Mouse (Mus musculus) lung, postnatal 14 days (tissue): ENCODE data around the gene Slc20a1.

Source experiments
- DNase-seq: peaks from one replicate; pipeline ENCODE4 v3.0.0; 2021

The Slc20a1 gene

GRCm38 (mm10) chr2:129198436-129199327 lies at the start of gene Slc20a1:
Slc20a1 (plus strand) TSS chr2:129198764.
- DNase-seq, result peak; percentile 99

DNA sequence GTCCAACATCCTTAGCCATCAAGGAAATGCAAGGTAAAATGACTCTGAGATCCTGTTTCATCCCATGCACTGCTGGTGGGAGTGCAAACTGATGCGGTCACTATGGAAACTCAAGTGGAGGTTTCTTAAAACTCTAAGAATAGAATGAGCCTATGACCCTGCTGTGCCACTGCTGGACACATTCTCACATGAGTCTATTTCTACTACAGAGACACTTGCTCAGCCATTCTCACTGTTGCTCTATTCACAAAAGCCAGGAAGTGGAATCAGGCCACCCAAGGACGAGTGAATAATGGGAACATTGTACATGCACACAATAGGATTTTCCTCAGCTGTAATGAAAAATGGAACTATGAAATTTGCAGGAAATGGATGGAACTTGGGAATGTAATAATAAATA lies 49.7 kb upstream of the Slc20a1 start:
- DNase-seq, result no peak

DNA sequence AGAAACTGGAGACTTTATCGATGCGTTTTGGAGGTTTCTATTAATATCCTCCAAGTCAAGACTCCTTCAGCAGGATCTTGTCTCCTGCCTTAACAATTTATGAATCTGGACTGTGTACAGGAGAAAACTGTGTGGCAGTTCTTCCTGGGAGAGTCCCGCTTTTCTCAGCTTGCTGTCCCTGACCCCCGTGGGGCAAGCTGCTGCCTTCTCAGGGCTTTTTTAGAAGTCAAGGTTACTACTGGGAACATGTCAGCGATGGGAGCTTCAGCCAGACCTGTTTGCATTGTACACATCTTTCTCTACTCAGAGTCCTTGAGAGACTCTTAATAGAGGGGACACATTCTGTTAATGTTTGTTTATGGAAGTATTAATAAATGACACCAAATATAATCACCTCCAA lies 48.2 kb upstream of the Slc20a1 start:
- no peak for DNase-seq

DNA sequence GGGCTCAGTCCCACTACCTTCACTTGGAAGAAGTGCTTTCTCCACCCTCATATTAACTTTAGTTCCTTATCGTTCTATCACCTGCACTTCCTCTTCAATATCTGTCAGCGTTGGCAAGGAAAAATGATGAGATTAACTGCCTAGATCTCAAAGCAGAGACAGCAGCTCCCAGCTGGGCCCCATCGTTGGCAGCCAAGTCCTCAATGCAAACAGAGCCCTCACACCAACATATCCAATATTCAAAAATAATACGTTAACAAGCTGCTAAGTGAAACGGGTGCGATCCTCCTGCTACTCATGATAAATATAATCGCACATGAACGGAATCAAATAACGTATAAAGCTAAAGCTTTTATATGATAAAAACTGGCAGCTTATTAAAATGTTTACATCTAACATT lies 47.5 kb upstream of the Slc20a1 start:
- no peak for DNase-seq

DNA sequence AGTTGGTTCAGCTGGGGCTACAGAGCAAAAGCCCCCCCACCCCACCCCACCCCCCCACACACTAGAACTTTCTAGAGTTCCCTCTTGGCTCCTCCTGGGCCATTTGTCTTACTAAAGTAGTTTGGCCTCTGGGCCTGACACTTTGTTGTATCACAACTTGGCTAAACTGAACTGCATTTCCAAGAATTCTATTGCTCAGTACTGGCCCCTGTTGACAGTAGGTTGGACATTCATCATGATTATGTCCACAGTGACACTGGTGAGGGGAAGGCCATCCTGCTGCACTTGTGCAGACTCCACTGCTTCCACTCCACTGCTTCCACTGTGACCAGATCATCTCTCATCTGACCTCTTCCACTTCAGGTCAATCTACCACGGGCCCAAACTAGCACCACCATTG lies 45.8 kb upstream of the Slc20a1 start:
- DNase-seq, result no peak

GRCm38 (mm10) chr2:129164815-129165214 lies 33.7 kb upstream of the Slc20a1 start:
- no peak for DNase-seq

- no peak for DNase-seq
Observed at GRCm38 (mm10) chr2:129166466-129167463, 31.8 kb upstream of the Slc20a1 start.

DNA sequence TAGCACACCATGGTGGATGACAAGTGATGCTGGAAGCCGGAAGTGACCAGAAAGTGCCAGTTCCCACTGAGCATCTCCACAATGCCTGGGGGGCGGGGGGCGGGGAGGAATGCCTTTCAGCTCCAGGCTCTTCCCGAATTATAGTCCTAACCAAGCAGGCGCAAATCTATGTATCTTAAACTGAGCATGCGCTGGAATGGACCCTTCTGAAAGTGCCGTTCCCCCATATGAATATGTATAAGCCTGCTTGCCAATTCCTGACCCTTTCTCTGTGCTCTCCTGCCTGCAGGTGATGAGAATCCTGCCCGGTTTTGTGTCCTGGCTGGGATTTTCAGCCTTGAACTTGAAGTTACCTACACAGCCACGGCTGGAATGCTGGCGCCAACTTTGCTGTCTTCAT lies 25.2 kb upstream of the Slc20a1 start:
- no peak for DNase-seq

DNA sequence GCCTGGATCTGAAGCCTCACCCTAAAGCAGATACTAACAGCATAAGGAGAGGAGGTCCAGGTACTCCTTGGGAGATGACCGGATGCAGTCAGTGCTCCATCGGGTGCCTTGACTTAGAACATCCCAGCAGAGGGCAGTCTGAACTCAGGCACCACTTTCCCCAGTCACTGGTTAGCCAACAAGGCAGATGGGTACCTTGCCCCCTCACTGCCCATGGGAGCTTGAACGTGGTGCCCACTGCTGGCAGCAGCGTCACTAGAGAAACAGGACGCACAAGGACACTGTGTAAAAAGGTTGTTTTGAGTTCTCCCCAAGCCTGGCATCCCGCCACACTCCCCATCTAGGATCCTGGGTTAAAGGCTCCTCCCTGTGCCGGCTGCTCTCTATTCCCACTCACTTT lies 24.1 kb upstream of the Slc20a1 start:
- DNase-seq, result peak; percentile 71

GRCm38 (mm10) chr2:129175636-129176035 lies 22.9 kb upstream of the Slc20a1 start:
- DNase-seq, result no peak

- no peak for DNase-seq
Observed at GRCm38 (mm10) chr2:129176676-129177420, 21.7 kb upstream of the Slc20a1 start.

GRCm38 (mm10) chr2:129177661-129178060 lies 20.9 kb upstream of the Slc20a1 start:
- no peak for DNase-seq

- no peak for DNase-seq
Observed at GRCm38 (mm10) chr2:129178182-129178908, 20.2 kb upstream of the Slc20a1 start.

DNA sequence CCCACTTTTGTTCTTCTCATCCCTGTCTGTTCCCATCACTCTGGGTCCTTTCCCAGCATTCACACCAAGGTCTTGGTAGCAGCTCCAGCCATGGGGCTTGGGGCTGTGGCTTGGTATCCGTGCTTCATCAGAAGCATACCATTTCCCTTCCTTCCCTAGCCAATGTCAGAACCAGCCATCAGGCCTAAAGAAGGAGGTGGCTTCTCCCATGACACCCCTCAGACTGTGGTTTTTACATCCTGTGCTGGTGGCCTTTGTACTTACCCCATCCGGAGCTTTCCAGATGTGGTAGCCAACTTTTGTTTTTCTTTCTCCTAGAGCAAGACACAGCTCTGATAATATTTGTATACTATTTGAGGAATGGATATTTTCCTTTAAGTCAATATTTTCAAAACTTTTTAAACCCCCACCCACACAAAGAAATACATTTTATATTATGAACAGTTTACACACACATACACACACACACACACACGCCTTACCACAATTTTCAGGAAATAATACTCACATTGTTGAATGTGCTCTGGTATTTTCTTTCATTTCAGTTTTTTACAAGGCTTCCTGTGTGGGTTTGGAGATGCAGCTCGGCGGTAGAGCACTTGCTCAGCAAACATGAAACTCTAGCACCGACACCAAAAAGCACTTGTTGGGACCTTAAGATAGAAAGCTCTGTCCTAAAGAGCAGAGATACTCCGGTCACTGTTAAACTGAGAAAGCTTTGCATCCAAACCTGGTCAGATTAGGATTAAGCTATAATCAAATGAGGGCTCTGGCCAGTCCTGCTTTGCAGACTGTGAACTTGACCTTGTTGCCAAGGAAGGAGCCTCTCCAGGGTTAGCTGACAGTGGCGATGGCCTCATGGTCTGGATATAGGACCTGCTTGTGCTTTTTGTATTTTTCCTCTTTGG lies 18.4 kb upstream of the Slc20a1 start:
- no peak for DNase-seq

GRCm38 (mm10) chr2:129181509-129181908 lies 17.1 kb upstream of the Slc20a1 start:
- no peak for DNase-seq

DNA sequence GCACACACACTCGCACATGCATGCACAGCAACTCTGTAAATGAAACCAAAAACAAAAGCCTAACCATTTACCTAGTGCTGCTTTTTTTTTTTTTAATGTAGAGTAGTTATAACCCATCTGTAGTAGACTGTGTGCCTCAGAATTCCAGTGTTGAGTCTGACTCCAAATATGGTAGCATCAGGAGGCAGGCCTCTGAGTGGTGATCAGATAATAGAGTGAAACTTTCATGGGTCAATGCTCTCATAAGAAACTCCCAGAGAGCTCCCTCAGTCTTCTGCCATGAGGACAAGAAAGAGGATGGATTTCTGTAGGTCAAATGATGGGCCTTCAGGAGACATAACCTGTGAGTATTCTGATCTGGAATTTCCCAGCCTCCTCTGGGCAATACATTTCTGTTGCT lies 16.2 kb upstream of the Slc20a1 start:
- DNase-seq, result no peak

- DNase-seq, result no peak
Observed at GRCm38 (mm10) chr2:129183561-129184031, 15.0 kb upstream of the Slc20a1 start.

DNA sequence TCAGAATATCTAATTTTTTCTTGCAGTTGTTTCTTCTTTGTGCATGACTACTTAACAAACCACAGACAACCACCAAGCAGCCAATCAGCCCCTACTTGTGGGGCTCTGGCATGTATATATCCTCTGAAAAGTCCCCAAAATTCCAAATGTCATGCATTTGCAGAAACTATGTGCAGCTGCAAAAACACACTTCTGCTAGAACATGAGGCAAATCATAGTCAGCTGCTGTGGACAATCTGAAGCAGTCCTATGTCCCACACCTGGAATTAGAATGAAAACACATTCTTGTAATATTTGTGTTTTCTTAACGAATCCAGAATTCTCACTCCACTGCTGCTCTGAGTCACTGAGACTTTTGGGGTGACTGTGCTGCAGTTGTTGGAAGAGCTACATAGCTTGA lies 13.7 kb upstream of the Slc20a1 start:
- DNase-seq, result no peak

- no peak for DNase-seq
Observed at GRCm38 (mm10) chr2:129185611-129186290, 12.8 kb upstream of the Slc20a1 start.

GRCm38 (mm10) chr2:129186291-129186919 lies 12.2 kb upstream of the Slc20a1 start:
- no peak for DNase-seq
